Mouse (Mus musculus): ENCODE data around the gene B3glct.

- TF ChIP-seq ZNF384 (IDR thresholded peaks at IDR 0.05; ENCODE audit: low read depth, low read length) (peak; percentile 57; the same call in 1 of the 2 replicates), SIN3A (IDR thresholded peaks at IDR 0.05; ENCODE audit: low read length) (no peak)
Observed at GRCm38 (mm10) chr5:149658022-149658421, 20.0 kb upstream of the B3glct start.

Measured in MEL (cell line).